Mouse (Mus musculus) MEL (cell line): ENCODE data around the gene Lypd1. TPM values are rescaled to one million over a fixed set of nuclear protein-coding genes. Genes with fewer than 3 reads are reported as not detected.

ENCODE experiments used
- DNase-seq: peaks from one replicate; pipeline ENCODE4 v3.0.0; 2011; ENCODE audit warnings: low read depth, low spot score
- H3K27ac ChIP-seq: 2 replicates; pipeline ENCODE4 v1.5.1; 2012; ENCODE audit warnings: low read depth, mild to moderate bottlenecking, control low read depth, low read length, moderate library complexity; ENCODE audit not compliant: control insufficient read depth
- H3K27me3 ChIP-seq, 2 experiments: fragments of 150-350 bp in 1 of 2; sonication (generic) in 1 of 2; 2 replicates each; pipeline ENCODE4 v1.6.1; 2012; ENCODE audit warnings: low read length in 2 of 2, mild to moderate bottlenecking in 2 of 2, improper control_type of control experiment in 1 of 2, moderate library complexity in 1 of 2; ENCODE audit not compliant: insufficient read depth in 2 of 2, control insufficient read depth in 1 of 2
- H3K36me3 ChIP-seq, 2 experiments: 2 replicates each; pipeline ENCODE4 v1.6.1; 2012 to 2014; ENCODE audit warnings: low read length in 2 of 2, improper control_type of control experiment in 1 of 2, inconsistent platforms in 1 of 2, mild to moderate bottlenecking in 1 of 2; ENCODE audit not compliant: insufficient read depth in 2 of 2, control insufficient read depth in 1 of 2
- H3K4me1 ChIP-seq, 2 experiments: fragments of 150-350 bp in 1 of 2; sonication (generic) in 1 of 2; 2 replicates each; pipeline ENCODE4 v1.6.1; 2012; ENCODE audit warnings: low read length in 2 of 2, improper control_type of control experiment in 1 of 2, mild to moderate bottlenecking in 1 of 2; ENCODE audit not compliant: insufficient read depth in 2 of 2, control insufficient read depth in 1 of 2
- H3K4me3 ChIP-seq, 2 experiments: fragments of 150-350 bp in 1 of 2; sonication (generic) in 1 of 2; 2 replicates each; pipeline ENCODE4 v1.5.1; 2012; ENCODE audit warnings: low read depth in 2 of 2, low read length in 2 of 2, mild to moderate bottlenecking in 2 of 2, moderate library complexity in 2 of 2, control low read depth in 1 of 2, improper control_type of control experiment in 1 of 2; ENCODE audit not compliant: control insufficient read depth in 1 of 2, insufficient read depth in 1 of 2
- H3K79me2 ChIP-seq: 2 replicates; pipeline ENCODE4 v1.6.1; 2012; ENCODE audit warnings: mild to moderate bottlenecking, low read length, moderate library complexity; ENCODE audit not compliant: control insufficient read depth, poor library complexity, insufficient read depth
- H3K9ac ChIP-seq: 2 replicates; pipeline ENCODE4 v1.6.1; 2012; ENCODE audit warnings: low read depth, mild to moderate bottlenecking, control low read depth, low read length, moderate library complexity; ENCODE audit not compliant: control insufficient read depth, poor library complexity, severe bottlenecking
- H3K9me3 ChIP-seq: fragments of 150-350 bp; sonication (generic); replicated peaks from 2 replicates; pipeline ENCODE4 v1.6.1; 2012; ENCODE audit warnings: mild to moderate bottlenecking, low read length, improper control_type of control experiment, moderate library complexity; ENCODE audit not compliant: insufficient read depth
- CHD1 ChIP-seq: IDR thresholded peaks from 2 replicates; pipeline ENCODE4 v1.6.1; 2012; ENCODE audit warnings: low read depth, mild to moderate bottlenecking, inconsistent platforms, low read length, improper control_type of control experiment
- CTCF ChIP-seq, 3 experiments: IDR thresholded peaks in 2 of 3; conservative IDR thresholded peaks in 1 of 3; 2 replicates each; pipeline ENCODE4 v1.5.1; 2011 to 2012; ENCODE audit warnings: low read length in 3 of 3, low read depth in 2 of 3, mild to moderate bottlenecking in 2 of 3, improper control_type of control experiment in 1 of 3, inconsistent platforms in 1 of 3, mixed read lengths in 1 of 3, moderate library complexity in 1 of 3; ENCODE audit not compliant: control insufficient read depth in 1 of 3, insufficient read depth in 1 of 3, poor library complexity in 1 of 3, severe bottlenecking in 1 of 3
- EP300 ChIP-seq, 2 experiments: IDR thresholded peaks; 2 replicates each; pipeline ENCODE4 v1.6.1; 2011; ENCODE audit warnings: improper control_type of control experiment in 2 of 2, low read length in 2 of 2, low read depth in 1 of 2, mild to moderate bottlenecking in 1 of 2
- HCFC1 ChIP-seq: IDR thresholded peaks from 2 replicates; pipeline ENCODE4 v1.6.1; 2012; ENCODE audit warnings: low read depth, mild to moderate bottlenecking, inconsistent platforms, low read length, improper control_type of control experiment, moderate library complexity
- MAZ ChIP-seq: IDR thresholded peaks from 2 replicates; pipeline ENCODE4 v1.6.1; 2012; ENCODE audit warnings: low read depth, mild to moderate bottlenecking, inconsistent platforms, low read length, improper control_type of control experiment
- MEF2A ChIP-seq: IDR thresholded peaks from 2 replicates; pipeline ENCODE4 v1.6.1; 2014; ENCODE audit warnings: low read depth, mild to moderate bottlenecking, inconsistent platforms, low read length, improper control_type of control experiment; ENCODE audit not compliant: poor library complexity, insufficient replicate concordance, severe bottlenecking; ENCODE audit errors: extremely low read depth
- MXI1 ChIP-seq: IDR thresholded peaks from 2 replicates; pipeline ENCODE4 v1.6.1; 2011; ENCODE audit warnings: mild to moderate bottlenecking, low read depth, low read length, improper control_type of control experiment
- MYB ChIP-seq: IDR thresholded peaks from 2 replicates; pipeline ENCODE4 v1.6.1; 2011; ENCODE audit warnings: mild to moderate bottlenecking, low read depth, low read length, improper control_type of control experiment
- POLR2AphosphoS5 ChIP-seq: IDR thresholded peaks from 2 replicates; pipeline ENCODE4 v1.6.1; 2012; ENCODE audit warnings: low read depth, borderline replicate concordance, mild to moderate bottlenecking, inconsistent platforms, low read length, moderate library complexity, mixed read lengths
- RCOR1 ChIP-seq: IDR thresholded peaks from 2 replicates; pipeline ENCODE4 v1.6.1; 2012; ENCODE audit warnings: low read depth, mild to moderate bottlenecking, inconsistent platforms, low read length, improper control_type of control experiment
- TAL1 ChIP-seq: IDR thresholded peaks from 2 replicates; pipeline ENCODE4 v1.6.1; 2012; ENCODE audit warnings: mild to moderate bottlenecking, inconsistent platforms, low read length, moderate library complexity, mixed read lengths
- TBP ChIP-seq: IDR thresholded peaks from 2 replicates; pipeline ENCODE4 v1.8.0; 2011; ENCODE audit warnings: low read depth, low read length, improper control_type of control experiment
- UBTF ChIP-seq: IDR thresholded peaks from 2 replicates; pipeline ENCODE4 v1.6.1; 2012; ENCODE audit warnings: low read depth, mild to moderate bottlenecking, inconsistent platforms, low read length, improper control_type of control experiment, moderate library complexity, borderline replicate concordance; ENCODE audit not compliant: insufficient read depth
- ZC3H11A ChIP-seq: IDR thresholded peaks from 2 replicates; pipeline ENCODE4 v1.6.1; 2012; ENCODE audit warnings: low read depth, mild to moderate bottlenecking, inconsistent platforms, low read length, improper control_type of control experiment
- ZKSCAN1 ChIP-seq: IDR thresholded peaks from 2 replicates; pipeline ENCODE4 v1.6.1; 2012; ENCODE audit warnings: low read depth, mild to moderate bottlenecking, inconsistent platforms, low read length, improper control_type of control experiment, moderate library complexity
- ZMIZ1 ChIP-seq: IDR thresholded peaks from 2 replicates; pipeline ENCODE4 v1.6.1; 2012; ENCODE audit warnings: low read depth, mild to moderate bottlenecking, inconsistent platforms, low read length, improper control_type of control experiment, moderate library complexity
- polyA plus RNA-seq, 2 experiments: library from polyadenylated mRNA; stranded (reverse) in 1 of 2; unstranded in 1 of 2; fragments of >175 nt in 1 of 2; fragments of >200 nt in 1 of 2; gene quantifications; 2 replicates each; pipeline versions ENCODE4 v1.2.1 to v1.2.4; 2012; ENCODE audit warnings: low replicate concordance in 2 of 2, low read depth in 1 of 2; ENCODE audit not compliant: insufficient read length in 2 of 2, insufficient read depth in 1 of 2, missing spikeins in 1 of 2
- total RNA-seq: library from RNA; depleted of rRNA; stranded (reverse); fragments of 300-350 nt; gene quantifications from 2 replicates; pipeline ENCODE4 v1.2.3, GENCODE M21; 2012

Gene Lypd1
- total and polyA plus RNA-seq, 3 experiments: 0.04 TPM; not detected in 2

- no peaks in the 10 kb centered on the region for H3K27me3 ChIP-seq
- no peak overlapping the region for H3K27ac ChIP-seq
- H3K79me2 ChIP-seq: no peaks in the 10 kb centered on the region
- H3K9me3 ChIP-seq: no peaks in the 10 kb centered on the region
- H3K4me1 ChIP-seq: no peaks in the 10 kb centered on the region
- DNase-seq: no peak
- H3K4me3 ChIP-seq: no peak overlapping the region
- no peaks in the 10 kb centered on the region for H3K36me3 ChIP-seq
- TF ChIP-seq TBP: no peak
- TF ChIP-seq MAZ: no peak
- no peak for TF ChIP-seq TAL1
- TF ChIP-seq HCFC1: no peak
- TF ChIP-seq MEF2A: no peak
- TF ChIP-seq POLR2AphosphoS5: no peak
- TF ChIP-seq ZC3H11A: no peak
- no peak for TF ChIP-seq EP300 (IDR thresholded peaks at IDR 0.05; ENCODE audit: low read depth in 1 of 2, low read length in 2 of 2)
- TF ChIP-seq CHD1: no peak
- TF ChIP-seq MYB: no peak
- TF ChIP-seq ZKSCAN1: no peak
- TF ChIP-seq UBTF: no peak
- TF ChIP-seq CTCF (IDR thresholded peaks at IDR 0.05 in 2 of 3, conservative IDR thresholded peaks at IDR 0.05 in 1 of 3; ENCODE audit: control insufficient read depth in 1 of 3, insufficient read depth in 1 of 3, low read depth in 2 of 3, low read length in 3 of 3, poor library complexity in 1 of 3, severe bottlenecking in 1 of 3): no peak
- no peak for TF ChIP-seq RCOR1
- no peak overlapping the region for H3K9ac ChIP-seq
These were observed 19.7 kb downstream of the Lypd1 start for GRCm38 (mm10) chr1:125893158-125893557.

DNA sequence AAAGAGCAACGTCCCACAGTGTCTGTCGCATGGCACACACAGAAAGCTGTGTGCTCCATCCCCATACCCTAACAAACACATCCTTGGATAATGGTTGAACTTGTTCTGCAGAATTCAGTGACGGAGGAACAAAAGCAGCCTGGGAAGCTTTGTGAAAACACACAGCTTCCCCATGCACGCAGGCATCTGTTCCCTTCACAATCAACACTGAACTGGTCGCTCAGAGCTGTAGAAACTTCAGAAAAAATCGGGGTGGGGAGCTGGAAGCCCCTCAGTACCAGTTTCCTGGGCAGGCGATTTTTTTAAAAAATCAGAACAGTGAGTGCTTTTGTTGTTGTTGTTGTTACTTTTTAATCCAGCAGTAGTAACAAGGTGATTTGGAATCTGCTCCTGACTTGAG is 42.8 kb downstream of the Lypd1 start:
- Histone ChIP-seq H3K36me3 (no peaks in the 10 kb centered on the region), H3K9me3 (no peaks in the 10 kb centered on the region), H3K4me1 (no peaks in the 10 kb centered on the region), H3K4me3 (no peak overlapping the region), H3K9ac (no peak overlapping the region), H3K27me3 (no peaks in the 10 kb centered on the region), H3K27ac (no peak overlapping the region), H3K79me2 (no peaks in the 10 kb centered on the region)
- no peak for DNase-seq
- TF ChIP-seq UBTF: no peak
- no peak for TF ChIP-seq MXI1
- TF ChIP-seq TAL1: no peak
- no peak for TF ChIP-seq ZMIZ1
- TF ChIP-seq ZKSCAN1: no peak
